Mouse (Mus musculus) lung, adult 2 months (tissue): ENCODE results near the gene Gnpat.

Experiments used
- CTCF ChIP-seq: fragments of 200-500 bp; IDR thresholded peaks from 2 replicates; pipeline ENCODE4 v1.5.1; 2011; ENCODE audit warnings: mild to moderate bottlenecking, low read length, control low read depth; ENCODE audit not compliant: insufficient read depth
- POLR2A ChIP-seq: fragments of 200-500 bp; IDR thresholded peaks from 2 replicates; pipeline ENCODE4 v1.6.1; 2011; ENCODE audit warnings: low read depth, mild to moderate bottlenecking, control low read depth, low read length, borderline replicate concordance; ENCODE audit errors: extremely low read depth

- TF ChIP-seq CTCF (no peak), POLR2A (peak; percentile 81)
Observed at GRCm38 (mm10) chr8:124862321-124863162, at the start of gene Gnpat, which contains the start of gene 2810004N23Rik.
